Mouse (Mus musculus) left cerebral cortex, postnatal 25 days (tissue): Measurements from ENCODE around the gene Adamts20. TPM values are rescaled to one million over a fixed set of nuclear protein-coding genes. Genes with fewer than 3 reads are reported as not detected.
"Not testable (repeated sequence)": the region's sequence is repeated elsewhere in the genome, so short reads cannot be mapped to it uniquely, and the experiment has no call there.

ENCODE experiments used
- DNase-seq, 2 experiments: peaks; one replicate each; pipeline ENCODE4 v3.0.0; 2022; ENCODE audit warnings: low spot score in 2 of 2, mixed read lengths in 1 of 2
- intact Hi-C: fragments of 180-260 bp; cut with DNase I; formaldehyde crosslinking; loops from one replicate; pipeline ENCODE4 v1.15.1; 2025
- total RNA-seq, 2 experiments: library from RNA; stranded (reverse); gene quantifications; 2 replicates each; pipeline ENCODE4 v1.2.3; 2021

Adamts20 gene
- 1 to 10 TPM; 7.8 to 9.9 TPM for total RNA-seq

DNA sequence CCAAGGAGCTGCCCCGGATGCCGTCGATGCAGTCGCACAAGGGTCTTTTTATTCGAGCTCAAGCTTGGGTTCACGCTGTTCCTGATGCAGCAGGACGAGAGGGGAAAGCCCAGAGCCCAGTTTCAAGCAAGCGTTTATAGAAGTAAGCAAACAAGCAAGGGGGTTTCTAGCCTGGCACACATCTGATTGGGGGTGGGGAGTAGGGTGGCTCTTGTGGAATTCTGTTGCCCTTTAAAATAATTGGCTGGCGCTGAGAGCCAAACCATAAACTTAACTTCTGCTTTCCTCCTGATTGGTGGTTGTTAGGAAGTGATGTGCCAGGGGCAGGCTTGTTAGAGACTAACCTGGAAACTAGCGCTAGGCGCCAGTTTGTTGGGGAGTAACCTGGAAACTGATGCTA is at the start of gene Adamts20:
Gene Adamts20 (minus strand): TSS at position 101 of the 400 bp plus-strand sequence.
- intact Hi-C loops, result no loop called here
- DNase-seq, result no peak

DNA sequence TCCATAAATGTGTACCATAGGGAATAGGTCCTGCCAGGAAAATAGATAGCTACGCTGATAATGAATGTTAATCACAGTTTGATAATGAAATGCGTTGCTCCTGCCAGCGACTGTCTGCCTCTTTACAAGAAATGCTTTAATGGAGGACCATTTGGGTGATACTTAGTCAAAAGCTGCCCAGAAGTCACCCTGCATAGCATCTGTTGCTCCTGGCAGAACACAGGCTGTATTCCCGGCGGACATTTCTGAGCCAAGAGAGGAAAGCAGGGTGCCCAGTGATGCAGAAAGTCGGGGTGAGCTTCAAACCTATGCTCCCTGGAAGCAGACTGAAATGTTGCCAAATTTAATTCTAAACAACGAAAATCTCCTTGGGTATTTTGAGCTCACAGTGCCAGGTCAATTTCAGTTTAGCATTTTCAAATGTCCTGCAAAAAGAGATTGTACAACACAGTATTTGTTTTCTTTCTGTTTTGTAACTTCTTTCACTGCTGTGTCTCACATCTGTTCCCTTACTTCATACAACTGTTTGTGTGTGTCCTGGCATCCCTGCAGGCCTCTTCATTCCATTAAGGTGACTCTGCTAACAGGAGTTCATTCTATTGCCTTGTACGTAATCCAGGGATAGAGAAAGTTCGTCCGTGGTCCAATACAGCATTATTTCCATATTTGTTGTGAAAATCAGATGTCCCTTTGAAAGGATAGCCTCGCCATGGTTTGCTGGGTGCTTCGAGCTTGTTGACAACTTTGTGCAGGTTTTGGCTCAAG is 38.4 kb upstream of the Adamts20 start:
- DNase-seq, result no peak
- intact Hi-C loops, result no loop called here

DNA sequence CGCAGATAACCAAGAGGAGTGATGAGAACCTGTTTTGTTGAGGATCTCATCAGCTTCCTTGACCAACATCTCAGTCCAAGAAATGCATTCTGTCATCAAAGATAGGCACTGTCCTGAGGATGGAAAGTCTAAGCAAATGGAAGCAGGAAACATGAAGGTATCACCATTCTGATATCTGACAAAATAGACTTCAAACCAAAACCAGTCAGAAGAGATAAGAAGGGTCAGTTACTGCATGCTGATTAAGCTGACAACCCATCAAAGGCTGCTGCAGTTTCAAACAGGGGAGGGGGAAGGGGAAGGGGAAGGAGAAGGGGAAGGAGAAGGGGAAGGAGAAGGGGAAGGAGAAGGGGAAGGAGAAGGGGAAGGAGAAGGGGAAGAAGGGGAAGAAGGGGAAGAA is 34.0 kb upstream of the Adamts20 start:
- intact Hi-C loops, result no loop called here
- no peak for DNase-seq

DNA sequence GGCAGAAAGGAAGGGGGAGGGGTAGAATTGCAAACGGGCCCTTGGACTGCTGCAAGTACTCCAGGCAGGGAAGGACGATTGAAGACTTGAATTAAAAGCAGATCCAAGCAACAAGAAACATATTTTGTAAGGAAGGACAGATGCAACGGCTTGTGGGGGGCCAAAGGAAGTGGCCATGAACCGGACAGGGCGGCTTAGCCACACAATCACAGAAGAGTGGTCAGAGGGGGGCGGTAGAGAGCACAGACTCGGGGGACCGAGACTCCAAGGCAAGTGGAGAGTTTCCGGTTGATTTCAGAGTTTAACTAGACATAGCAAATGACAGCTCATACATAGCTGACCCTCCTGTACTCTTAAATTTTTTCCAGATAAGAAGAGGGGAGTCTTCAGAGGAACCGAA is 30.7 kb upstream of the Adamts20 start:
- intact Hi-C loops, result no loop called here
- no peak for DNase-seq

DNA sequence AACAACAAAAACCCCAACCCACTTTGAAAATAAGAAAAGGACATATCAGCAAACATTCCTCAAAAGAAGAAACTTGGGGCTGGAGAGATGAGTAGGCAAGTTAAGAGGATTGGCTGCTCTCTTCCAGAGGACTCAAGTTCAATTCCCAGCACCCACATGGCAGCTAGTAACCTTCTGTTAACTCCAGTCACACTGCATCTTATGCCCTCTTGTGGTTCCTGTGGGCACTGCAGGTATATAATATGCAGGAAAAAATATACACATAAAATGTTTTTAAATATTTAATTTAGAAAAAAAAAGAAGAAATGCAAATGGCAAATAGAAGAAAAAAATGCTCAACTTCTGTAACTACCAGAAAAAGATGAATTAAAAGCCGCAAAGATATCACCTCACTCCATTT is 29.2 kb upstream of the Adamts20 start:
- intact Hi-C loops, result no loop called here

DNA sequence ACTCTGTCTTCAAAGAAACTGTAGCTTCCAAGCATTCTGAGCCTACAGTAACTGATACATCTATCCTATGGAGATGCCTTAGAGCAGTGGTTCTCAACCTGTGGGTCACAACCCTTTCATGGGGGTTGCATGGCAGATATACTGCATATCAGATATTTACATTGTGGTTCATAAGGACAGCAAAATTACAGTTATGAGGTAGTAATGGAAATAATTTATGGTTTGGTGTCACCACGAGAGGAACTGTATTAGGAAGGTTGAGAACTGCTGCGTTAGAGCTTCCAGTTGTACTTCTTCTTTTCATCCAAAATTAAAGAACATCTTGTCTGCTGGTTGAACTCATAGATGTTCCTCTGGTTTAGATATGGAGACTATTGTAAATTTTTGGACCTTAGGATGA is 24.2 kb upstream of the Adamts20 start:
- intact Hi-C loops, result no loop called here

More for the DNA sequence above, 29.2 kb upstream of the Adamts20 start:
- DNase-seq, result no peak

DNA sequence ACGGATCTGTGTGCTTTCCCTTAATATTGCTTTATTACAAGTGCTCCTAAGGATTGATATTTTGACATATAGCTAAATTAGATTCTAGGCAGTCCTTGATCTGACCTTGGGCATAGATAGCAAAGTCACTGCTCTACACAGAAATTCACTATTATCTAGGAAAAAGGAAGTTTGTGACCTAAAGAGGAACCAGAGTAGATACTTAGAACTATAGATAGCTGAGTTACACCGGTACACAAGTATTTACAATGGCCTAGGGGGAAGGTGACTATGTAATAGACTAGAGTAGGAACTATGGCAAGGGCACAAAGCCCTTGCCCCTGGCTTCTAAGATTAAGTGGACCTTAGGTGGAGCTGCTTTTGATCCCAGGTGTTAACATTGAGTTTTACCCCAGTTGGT is 22.8 kb upstream of the Adamts20 start:
- DNase-seq, intact Hi-C loops: not testable (repeated sequence)

More for the DNA sequence above, 24.2 kb upstream of the Adamts20 start:
- DNase-seq, result no peak

DNA sequence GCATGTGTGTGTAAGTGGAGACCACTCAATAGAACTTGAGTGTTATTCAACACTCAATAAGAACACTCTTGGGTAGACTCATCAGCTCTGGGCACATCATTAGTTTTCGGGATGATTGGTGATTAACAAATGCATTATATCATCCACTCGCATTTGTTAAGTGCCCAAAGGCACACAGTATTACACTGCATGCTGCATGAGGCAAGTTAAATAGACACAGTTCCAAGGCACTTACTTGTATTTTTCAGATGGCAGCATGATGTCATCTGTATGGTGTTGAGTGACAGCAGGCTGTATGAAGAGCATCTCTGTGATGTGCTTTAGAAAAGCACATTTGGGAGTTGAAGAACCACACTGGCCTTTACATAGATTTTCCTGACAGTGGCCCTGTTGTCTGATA is 17.3 kb upstream of the Adamts20 start:
- no peak for DNase-seq
- intact Hi-C loops, result no loop called here

DNA sequence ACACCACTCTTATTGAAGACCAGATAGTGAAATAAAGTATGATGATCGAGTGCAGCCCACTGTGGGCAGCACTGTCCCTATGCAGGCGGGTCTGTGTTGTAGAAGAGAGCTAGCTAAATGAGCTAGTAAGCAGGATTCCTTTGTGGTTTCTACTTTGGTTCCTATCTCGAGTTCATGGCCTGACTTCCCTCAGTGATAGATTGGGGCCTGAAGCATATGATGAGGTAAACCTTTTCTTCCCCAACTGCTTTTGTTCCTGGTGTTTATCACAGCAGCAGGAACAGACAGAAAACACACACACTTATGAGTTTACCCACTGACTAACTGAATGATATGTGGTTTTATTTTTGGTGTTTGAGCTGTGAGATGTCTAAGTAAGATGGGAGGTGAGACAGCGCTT is 15.6 kb upstream of the Adamts20 start:
- intact Hi-C loops, result no loop called here
- DNase-seq, result no peak

DNA sequence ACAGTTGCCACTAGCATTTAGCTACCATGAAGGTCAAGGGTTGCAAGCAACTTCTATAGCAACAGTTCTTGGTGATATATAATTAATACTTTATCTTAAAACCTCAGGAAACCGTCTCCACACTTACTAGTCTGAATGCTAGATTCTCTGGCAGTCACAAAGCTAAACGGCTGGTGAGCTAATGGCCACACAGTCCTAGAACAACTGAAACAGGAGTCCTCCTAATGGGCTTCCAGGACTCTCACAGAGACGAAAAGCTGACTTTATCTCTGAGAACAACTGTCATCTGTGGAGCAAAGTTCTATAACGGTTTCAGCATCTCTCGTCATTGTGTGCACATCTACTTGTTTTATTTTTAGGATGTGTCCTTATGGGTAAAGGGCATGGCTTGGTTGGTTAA is 15.0 kb upstream of the Adamts20 start:
- intact Hi-C loops, result no loop called here
- DNase-seq, result no peak

DNA sequence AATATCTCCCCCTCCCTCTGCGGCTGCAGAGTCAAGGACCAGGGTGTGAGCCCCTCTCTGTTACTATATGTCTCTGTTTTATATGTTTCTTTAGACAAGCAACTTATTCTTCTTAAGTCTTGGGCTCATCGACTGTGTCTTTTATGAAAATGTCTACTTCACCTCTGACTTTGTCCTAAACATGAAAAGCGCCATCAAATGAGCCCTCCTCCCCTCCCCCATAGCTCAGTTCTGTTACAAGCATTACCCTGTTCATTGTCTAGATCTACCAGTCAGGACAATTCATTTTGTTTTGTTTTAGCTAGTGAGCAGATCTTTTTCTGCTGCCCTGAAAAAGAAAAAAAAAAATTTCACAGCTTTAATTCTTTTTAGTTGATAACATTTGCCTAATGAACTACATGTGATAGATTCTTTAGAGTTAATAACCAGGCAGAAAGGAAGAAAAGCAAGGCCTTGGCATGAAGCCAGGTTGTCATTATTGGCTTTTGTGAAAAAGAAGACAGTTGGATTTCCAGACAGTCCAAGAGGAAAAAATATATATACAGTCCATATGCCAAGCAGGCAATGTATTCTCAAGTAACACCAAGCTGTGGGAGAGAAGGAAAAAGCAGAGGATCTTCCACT is 14.4 kb upstream of the Adamts20 start:
- no peak for DNase-seq
- intact Hi-C loops, result no loop called here

DNA sequence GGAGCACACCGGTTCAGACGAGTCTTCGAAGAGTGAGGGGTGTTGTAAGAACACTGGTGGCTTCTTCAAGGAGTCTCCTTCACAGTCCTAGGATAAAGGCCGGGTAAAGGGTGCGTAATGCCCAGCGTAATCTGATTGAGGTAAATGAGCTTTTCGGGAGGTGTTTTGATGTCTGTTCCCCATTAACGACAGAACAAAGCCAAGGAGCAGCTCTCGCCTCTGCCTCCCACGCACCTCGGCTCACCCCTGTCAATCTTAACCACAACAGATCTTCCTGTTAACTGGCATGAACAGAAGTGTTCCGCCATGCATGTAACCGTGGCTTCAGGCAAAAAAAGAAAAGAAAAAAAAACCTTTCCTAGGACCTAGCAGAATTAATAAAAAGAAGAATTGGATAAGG is 13.5 kb upstream of the Adamts20 start:
- DNase-seq, result no peak
- intact Hi-C loops, result no loop called here

DNA sequence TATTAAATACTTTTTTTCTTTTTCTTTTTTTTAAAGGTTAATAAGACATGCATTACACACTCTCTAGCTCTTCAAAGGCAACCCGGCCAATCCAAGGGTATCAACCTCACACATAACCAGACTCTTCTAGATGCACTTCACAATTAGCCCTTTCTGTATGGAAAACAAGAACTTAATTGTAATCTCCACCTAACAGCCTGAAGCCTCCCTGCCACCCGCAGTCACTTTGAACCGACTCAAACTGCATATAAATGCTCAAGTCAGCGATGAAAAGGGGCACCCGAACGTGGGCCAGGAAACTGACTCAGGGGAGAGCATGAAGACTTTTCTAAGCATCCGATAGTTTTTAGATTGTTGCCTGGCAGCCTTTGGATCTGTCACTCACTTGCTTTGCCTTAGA is 12.1 kb upstream of the Adamts20 start:
- intact Hi-C loops, result no loop called here
- no peak for DNase-seq

DNA sequence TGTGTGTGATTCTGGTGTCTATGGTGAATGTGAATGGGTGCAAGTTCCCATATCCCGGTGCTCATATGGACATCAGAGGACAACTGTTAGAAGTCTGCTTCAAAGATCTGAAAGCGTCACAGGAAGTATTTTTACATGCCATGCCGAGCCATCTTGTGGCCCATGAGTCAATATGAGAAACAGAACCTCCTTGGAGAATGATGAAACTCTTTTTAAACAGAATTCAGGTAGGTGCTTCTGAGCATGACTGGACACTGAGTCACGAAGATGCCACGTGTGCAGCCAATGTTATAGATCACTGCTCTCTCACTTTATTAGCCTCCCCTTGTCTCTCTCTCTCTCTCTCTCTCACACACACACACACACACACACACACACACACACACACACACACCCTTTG is 10.8 kb upstream of the Adamts20 start:
- DNase-seq, result no peak
- intact Hi-C loops, result no loop called here

DNA sequence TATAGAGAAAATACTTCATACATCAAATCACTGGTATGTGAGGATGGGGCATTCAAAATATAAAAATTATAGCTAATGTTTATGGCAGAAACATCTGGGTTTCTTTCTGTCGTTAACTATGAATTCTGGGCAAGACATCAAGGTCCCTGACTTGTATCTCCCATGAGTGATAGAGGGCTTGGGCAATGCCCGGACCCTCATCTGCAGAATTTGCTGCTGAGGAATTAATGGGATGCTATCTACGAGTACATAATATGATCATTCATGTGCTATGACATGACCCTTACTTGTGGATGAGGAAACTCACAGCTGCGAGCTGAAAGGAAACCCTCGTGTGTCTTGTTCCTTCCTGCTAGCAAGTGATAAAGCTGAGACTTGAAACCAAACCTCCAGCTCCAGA is 5.1 kb upstream of the Adamts20 start:
- no peak for DNase-seq
- intact Hi-C loops, result no loop called here

DNA sequence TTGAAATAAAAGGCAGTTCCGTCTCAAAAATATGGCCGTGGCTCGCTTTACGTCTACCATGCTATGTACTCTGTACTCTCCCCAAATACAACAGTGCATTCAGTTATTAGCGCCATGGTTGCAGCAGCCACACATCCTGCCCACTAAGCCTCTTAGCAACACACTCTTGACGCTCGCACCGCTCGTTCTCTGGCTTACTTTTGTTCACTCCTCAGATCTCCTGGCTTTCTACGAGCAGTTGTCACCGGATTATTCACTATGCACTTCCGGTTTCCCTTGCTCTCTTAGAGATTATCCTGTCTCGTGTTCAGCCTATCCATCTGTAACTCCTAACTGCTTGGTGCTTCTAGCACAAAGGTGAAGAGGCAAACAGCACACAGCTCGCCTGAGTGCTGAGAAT is 337 bp downstream of the Adamts20 start:
- intact Hi-C loops, result no loop called here

DNA sequence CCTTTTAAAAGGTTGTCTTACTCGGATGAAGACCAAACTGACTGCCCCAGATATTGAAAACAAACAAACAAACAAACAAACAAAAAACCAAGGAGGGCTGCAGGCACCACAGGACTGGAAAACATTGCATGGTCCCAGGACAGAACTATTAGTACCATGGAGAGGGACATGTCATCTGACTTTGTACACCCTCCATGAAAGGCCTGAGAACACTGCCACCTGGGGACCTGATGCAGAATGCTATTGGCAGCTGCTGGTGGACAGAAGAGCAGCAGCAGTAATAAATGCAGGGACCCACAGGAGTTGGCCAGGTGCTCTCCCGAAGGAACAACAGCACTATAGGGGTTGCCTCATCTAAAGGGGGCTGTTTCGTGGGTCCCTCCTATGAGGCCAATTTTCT is 2.0 kb downstream of the Adamts20 start:
- intact Hi-C loops, result no loop called here
- DNase-seq, result no peak

More for the DNA sequence above, 337 bp downstream of the Adamts20 start:
- DNase-seq, result no peak

DNA sequence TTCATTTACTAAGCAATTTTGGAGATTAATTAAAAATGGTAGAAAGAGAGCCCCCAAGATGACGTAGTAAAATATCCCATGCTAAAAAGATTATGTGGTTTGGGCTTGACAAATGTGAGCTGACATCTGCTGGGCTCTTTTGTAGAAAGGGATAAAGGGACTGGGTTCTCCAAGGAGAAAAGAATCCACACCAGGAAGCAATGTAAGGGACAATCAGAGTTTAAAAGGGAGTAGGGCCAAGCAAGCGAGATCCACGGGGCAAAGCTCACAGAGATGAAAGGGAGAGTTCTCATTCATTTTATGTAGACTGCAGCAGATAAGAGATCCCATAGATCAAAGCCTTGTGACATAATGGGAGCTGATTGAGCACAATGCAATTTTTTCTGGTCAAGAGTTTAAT is 3.0 kb downstream of the Adamts20 start:
- intact Hi-C loops, result no loop called here
- DNase-seq, result no peak

DNA sequence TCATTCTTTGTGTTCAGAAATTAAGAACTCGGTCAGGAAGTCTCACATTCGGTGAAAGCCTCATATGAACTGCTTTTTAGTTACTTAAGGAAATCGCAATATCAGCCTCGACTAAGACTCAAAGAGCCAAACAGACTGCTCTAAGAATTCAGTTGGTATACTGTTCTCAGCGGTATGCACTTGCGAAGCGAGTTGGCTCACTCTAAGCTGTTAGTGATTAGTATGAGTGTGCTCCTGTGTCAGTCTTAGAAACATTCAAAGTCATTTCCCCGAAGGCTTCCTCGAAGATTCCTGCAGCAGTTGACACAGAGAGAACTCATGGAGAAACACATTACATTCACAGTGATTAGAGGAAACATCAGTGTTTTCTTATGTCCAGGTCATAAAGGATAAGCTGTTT is 4.1 kb downstream of the Adamts20 start:
- no peak for DNase-seq
- intact Hi-C loops, result no loop called here

DNA sequence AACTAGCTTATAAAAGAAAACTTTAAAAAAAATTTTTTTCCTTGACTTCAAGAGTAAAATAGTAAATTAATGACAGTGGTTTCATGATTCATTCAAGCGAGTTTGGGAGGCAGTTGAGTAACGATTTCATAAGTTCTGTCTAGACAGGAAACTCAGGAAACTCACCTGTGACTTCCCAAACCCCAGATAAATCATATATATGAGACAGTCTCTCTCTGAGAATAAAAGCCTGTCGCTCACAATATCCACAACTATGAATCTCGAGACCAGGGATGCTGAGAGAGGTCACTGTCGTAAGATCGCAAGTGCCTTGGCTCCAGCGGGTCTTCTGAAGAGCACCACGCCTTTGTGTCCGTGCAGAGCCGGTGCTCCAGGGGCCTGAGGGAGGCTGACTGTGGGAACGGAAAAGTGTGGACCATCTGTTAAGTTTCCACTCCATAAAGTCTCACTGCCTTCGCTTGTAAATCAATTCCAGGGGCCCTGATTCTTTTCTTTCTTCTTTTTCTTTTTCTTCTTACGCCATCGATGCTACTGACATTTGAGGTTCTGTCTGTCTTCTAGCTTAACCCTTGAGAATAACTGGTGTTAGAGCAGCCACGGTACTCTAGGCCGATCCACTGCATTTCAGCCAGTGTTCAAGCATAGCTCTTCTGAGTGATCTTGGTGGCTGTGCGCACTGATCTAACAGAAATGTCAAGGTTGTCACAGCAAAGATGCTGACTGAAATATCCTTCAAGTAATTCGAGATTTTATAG is 7.4 kb downstream of the Adamts20 start:
- no peak for DNase-seq
- intact Hi-C loops, result no loop called here

DNA sequence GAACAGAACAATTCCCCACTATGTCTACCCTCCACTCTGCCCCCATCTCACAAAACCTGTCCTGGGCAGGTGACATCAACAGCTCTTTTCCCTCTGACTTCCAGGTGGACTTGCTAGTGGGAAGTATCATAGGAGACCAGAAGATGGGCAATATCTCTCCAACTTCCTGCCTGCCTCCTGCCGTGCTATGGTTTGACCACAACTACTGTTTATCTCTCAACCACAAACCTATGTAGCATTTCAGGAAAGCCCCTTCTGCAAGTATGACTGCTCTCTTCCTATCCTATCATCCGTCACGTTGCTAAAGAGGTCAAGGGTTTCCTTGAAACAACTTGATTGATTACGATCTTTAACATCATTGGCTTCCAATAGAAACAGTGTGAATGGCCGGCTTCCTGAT is 12.4 kb downstream of the Adamts20 start:
- intact Hi-C loops, result no loop called here
- DNase-seq, result no peak
